Mouse (Mus musculus): ENCODE data around the gene Scaper.

The Scaper gene

DNA sequence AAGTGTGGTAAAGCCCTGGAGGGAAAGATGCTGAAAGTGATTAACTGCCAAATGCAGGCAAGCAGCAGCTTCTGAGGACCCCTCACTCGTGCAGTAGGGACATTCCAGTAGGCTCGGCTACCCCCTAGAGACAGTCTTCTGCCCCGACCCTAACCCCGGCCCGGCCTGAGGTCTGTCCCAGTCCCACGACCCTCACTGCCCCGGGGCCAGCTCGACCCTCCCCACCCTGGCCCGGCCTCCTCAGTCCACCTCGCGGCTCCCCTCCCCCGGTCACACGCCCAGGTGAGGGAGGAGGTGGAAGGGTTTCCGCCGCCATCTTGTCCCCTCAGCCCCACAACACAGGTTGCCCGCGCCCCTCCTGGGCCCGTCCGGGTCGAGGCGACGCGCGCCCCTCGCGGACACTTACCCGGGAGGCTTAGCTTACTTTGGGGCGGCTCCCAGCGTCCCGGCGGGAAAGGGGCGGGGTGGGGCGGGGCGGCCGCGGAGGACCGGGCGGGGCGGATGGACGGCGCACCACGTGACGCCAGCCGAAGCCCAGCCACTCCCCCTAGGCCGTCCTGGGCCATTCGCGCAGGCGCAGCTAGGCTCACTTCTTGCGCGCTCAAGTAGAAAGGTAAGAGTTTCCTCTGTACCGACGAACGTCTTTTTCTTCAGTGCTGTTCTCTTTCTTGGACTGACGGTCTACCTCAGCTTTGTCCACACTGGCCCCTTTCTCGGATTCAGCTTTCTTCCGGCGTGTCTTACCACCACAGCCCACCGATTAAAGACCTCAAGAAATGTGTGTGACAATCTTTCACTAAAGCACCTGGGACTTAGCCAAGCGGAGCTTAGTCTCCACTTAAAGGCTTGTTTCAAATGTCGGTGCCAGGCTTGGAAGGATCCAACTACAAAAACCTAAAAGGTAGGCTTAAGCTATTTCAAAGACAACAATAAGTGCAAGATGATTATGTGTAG, at the start of gene Scaper:
Gene Scaper (minus strand): TSS at position 456 of the 954 bp plus-strand sequence.
- peak; percentile 91 to 92 for DNase-seq (ENCODE audit: low spot score in 2 of 2)

DNA sequence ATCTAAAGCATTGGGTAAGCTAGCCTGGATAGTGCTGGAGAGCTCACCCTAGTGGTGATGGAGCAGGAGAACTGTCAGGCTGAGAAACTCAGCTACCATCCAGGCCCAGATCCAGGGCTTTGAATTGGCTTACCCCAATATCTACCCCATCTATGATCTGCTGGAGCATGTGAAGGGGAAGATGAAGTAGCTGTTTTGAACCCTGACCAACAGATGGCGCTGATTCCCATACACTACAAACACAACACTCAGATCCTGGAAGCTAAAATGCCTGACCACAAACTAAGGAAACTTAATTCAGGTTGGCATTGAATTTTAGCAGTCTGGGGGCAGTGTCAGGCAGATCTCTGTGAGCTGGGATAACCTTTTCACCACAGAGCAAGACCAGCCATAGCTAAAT, 8.9 kb upstream of the Scaper start:
- DNase-seq (ENCODE audit: low spot score in 2 of 2): peak; percentile 17 to 32

DNA sequence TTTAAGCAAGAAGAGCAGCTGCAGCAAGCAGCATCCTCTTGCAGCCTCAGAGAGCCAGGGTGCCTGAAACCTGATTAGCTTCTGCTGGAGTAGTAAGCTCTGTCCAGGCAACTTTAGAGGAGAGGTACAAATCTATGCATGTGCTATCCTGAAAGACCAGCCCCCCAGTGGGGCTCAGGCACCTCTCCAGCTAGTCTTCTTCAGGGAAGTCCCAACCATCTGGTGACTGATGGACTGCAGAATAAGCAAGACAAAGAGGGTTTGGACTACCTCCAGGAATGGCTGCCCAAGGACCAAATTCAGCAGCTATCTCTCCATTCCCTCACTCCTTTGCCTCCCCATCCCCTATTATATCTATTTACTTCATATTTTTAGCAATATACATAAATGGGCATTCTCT, 3.4 kb upstream of the Scaper start:
- no peak for DNase-seq (ENCODE audit: low spot score in 2 of 2)

DNA sequence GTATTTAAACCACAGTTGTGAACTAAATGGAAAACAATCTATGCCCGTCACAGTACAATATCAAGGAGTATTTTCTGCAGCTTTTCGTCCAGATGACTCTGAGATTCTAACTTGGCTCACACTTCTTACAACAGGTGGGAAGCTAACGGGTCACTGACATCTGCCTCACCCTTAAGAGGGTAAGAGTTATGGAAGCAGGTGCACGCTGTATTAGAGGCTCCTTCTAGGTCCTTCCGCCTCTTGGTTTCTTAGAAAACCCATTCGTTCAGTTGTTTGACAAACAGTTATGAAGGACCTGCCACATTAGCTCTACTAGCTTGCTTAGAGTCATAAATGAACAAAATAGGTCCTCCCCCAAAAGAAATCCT, 683 bp upstream of the Scaper start:
- DNase-seq (ENCODE audit: low spot score in 2 of 2): no peak

DNA sequence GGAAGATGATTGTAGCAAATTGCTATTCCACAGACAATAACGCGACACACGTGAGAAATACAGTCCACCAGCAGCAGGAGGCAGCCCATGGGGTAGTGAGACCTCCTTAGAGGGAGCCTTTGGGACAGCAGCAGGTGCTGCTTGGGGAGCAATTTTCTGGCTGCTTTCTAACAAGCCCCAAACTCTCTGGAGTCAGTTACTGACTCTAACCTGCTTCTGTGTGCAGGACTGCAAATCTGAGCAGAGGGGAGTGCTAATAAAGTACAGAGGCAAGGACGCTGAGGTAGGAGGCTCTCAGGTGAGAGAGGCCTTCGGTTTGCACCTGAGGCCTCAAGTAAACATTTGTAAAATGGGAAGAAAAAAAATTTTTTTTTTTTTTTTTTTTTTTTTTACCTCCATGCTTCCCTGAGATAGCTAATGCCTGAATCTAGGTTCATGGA, 675 bp downstream of the Scaper start:
- DNase-seq (ENCODE audit: low spot score in 2 of 2): no peak

DNA sequence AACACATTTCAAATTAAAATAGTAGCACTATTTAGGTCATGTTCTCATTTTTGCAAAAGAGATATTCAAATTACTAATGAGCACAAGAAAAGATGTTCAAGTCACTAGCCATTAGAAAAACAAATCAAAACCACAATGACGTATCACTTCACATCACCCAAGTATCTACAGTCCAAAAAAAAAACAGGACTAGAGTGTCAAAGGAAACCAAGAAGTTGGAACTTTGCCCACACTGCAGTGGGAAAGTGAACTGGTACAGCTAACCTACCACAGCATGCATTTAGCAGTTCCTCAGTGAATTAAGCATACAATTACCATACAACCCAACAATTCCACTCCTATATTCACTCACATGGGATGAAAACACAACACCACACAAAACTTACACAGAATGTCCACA, 5.4 kb downstream of the Scaper start:
- no peak for DNase-seq (ENCODE audit: low spot score in 2 of 2)

DNA sequence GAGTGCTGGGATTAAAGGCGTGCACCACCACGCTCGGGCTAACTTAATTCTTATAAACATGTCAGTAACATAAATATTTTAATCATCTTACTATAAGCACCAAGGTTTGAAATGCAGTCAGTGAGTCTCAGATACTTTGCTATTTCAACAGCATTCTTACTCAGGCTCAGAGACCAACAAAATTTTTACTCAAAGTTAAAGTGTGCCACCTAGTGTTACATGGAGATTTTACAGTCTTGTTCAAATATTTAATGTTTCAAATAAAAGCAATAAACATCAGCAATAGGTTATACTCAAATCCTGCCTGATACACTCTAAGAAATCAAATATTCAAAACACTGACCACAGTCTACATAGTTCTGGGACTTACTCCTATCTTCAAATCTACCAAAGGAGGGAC, 19.3 kb downstream of the Scaper start:
- no peak for DNase-seq (ENCODE audit: low spot score in 2 of 2)

DNA sequence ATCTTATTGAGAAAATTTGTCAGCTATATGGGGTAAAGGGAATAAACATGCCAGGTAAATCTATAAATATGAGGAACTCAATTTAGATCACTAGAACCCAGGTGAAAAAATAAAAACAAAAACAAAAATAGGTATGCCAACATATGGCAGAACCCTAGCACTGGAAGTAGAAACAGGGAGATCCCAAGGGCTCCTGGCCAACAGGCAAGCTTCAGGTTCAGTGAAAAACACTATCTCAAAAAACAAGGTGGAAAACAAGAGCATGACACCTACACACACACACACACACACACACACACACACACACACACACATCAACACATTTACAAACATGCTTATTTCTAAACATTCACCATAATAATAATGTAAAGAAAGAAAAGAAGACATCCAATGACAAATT, 21.2 kb downstream of the Scaper start:
- DNase-seq (ENCODE audit: low spot score in 2 of 2): no peak

DNA sequence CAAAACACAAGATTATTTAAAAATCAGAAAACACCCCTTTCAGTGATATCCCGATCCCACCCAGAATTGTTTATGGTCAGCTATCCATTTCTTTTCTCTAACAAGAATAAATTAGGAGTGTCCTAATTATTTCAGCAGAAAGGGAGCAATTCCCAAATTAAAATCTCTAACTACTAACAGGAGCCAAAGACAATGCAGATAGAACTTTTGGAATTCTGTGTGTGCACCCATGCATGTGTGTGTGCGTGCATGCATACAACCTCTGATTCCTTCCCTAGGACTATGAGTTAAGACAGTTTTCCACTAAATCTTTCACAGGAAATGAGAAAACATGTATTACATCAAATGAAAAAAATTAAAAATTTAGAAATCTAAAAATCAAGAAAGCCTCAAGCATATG, 26.4 kb downstream of the Scaper start:
- no peak for DNase-seq (ENCODE audit: low spot score in 2 of 2)

DNA sequence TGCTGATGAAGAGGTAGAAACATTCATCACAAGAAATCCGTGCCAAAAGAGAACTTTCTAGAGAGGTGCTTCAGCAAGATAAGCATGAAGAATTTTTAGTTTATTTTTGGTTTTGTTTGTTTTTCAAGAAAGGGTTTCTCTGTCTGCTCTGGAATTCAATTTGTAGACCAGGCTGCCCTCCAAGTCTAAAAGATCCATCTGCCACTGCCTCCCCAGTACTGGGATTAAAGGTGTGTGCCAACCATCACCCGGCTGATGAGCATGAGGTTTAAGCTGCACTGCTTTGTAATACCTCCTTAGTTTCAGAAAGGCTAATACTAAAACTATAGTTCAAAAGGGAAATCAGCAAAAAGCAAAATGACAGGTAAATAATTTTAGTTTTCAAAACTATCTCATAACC, 35.0 kb downstream of the Scaper start:
- no peak for DNase-seq (ENCODE audit: low spot score in 2 of 2)

DNA sequence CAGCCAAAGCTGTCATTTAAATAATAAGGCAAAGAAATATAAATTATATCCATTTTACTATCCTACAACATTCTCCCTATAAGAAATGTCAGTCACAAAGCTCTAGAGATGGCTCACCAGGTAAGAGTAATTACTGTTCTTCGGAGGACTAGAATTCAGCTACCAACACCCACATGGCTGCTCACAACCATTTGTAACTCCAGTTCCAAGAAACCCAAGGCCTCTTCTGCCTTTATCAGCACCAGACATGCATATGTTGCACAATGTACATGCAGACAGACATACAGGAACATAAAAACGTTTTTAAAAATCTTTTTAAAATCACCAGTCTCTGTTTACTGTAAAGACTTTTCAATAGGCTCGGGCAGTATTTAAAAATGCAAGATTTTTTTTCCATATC, 36.3 kb downstream of the Scaper start:
- no peak for DNase-seq (ENCODE audit: low spot score in 2 of 2)

DNA sequence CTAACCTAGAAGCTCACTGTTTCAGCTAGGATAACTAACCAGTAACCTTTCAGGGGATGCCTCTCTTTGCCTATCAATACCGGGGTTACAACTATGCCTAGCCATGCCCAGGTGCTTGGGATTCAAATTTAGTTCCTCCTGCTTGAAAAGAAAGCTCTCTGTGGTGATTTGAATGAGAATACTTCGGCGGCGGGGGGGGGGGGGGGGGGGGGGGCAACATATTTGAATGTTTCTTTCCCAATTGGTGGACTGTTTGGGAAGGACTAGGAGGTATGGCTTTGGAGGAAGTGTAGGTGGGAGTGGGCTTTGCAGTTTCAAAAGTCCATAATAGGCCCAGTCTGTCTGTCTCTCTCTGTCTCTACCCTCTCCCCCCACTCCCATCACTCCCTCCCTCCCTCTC, 37.4 kb downstream of the Scaper start:
- no peak for DNase-seq (ENCODE audit: low spot score in 2 of 2)

DNA sequence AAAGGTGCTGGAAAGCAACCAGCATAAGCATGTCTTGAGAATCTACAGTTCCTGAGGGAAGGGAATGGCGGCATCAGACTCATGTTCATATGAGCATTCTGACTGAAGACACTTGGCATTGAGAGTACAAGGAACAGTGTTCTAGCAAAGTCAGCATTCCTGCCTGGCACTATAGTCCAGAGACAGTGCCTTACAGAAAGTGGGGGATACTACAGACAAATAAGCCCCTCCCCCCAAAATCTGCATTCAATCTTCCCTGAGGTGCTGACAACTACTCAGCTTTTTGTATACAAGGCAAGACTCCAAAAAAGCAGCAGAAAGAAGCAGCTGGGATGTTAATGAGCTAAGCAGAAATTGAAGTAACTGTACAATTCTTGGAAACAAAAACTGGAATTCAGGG, 59.9 kb downstream of the Scaper start:
- no peak for DNase-seq (ENCODE audit: low spot score in 2 of 2)

DNA sequence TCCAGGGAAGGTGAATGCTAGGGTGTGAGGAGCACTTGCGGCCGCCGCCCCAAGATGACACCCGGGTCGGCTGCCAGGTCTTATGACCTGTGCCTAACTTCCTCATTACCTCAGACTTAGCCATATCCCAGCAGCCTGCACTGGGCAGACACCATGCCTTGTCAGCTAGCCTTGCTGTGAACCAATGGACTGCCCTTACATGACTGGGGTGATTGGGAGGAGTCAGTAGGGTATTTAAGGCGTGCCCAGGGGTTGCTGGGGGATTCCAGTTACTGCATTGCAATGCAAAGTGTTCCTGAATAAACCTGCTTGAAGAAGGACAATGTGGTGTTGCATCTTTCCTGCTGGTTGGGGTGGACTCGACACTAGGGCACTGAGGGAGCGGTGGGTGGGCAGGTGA, 148.5 kb downstream of the Scaper start:
- DNase-seq (ENCODE audit: low spot score in 2 of 2): no peak

DNA sequence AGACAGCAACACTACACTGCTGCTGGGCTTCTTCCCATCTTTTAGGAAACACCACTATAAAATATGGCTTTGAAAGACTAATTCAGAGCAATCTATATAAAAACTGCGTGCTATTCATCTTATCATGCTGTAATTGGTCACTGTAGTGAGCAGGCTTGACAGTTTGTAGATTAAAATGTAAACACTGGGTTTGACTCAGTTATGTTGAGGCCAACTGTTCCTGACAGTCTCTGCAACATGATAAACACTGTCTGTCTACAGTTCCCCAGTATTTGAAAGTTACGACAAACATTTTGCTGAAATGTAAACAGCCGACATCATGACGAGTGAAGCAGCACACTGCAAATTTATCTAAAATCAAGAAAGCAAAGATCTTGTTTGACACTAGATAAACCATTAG, 225.9 kb downstream of the Scaper start:
- DNase-seq (ENCODE audit: low spot score in 2 of 2): no peak

DNA sequence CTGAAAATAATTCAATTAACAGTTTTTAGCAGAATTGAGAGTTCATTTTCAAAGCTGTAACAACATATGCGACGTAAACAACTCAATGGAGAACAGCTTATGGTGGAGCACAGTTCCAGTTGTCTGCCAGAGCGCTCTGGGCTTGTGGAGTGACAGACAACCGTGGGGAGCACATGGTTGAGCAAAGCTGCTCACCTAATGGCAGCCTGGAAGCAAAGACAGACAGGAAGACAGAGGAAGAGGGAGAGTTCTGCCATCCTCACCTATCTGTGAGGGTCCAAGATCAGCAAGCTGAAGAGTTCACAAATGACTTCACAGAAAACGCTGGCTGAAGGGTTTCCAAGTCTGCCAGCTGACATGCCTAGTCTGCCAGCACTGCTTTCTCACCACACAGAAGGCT, 227.4 kb downstream of the Scaper start:
- DNase-seq (ENCODE audit: low spot score in 2 of 2): no peak

DNA sequence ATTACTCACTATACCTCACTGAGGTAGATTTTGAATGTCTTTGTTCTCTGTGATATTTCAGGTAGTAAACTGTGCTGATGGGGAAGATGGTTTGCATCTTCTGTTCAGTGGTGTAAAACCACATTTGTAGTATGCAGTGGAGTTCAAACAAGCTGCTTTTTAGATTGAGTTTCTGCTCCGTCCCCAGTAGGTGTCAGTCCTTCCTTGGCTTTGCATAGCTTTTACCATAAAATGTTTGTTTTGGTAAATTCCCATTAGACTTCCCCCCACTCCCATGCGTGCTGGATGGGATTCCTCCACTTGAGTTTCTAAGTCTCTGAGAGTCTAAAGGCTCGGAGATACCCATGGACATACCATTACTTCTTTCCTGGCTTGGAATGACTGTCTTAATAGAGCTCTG, 231.3 kb downstream of the Scaper start:
- DNase-seq (ENCODE audit: low spot score in 2 of 2): no peak

DNA sequence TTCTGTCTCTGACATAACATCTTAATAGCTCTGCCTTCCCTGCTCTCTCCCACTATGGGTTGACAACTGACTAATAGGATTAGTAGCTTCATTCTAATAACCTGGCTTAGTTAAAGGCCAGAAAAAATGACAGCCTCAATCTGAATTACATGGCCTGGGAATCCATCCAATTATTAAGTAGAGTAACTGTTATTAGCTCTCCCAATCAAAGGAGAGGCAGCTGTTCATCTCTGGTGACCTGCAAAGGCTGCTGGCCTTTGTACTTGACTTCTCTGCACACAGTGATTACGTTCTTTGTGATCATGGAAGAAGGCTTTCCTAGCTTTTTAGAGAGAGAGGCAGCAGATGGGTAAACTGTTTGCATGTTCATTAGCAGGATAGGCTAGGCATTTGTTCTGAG, 242.6 kb downstream of the Scaper start:
- no peak for DNase-seq (ENCODE audit: low spot score in 2 of 2)

DNA sequence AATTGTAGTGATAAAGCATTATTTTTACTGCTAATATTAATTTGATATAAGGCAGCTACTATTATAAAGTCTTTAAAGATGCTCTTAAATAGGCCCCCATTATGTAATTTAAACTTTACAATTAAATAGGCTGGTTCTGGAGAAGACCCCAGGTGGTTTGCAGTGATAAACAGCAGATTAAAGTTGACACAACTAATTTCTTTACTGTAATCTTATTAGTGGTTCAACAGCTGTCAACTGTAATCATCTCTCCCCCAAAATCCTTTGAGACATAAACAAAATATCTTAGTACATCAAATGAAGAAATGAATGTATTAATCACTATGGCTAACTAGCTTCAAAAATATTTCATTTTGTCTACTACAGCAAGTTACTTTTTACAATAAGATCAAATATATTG, 260.8 kb downstream of the Scaper start:
- DNase-seq (ENCODE audit: low spot score in 2 of 2): no peak

DNA sequence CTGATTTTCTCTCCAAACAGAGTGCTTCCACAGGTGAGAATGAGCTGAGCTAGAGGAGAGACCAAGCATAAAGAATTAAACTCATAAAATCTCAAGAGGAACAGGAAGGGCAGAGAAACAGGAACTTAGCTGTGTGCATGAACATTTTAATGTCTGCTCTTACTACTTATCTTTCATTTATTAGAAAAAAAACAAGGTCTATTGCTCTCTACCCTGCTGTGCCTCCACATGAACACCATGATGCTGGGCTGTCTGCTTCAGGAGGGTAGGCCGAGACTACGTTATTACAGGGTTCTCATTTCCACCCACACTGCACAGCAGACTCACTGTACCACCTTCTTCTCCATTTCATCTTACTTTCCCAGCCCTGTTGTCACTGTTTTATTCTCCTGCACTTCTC, 291.5 kb downstream of the Scaper start:
- DNase-seq (ENCODE audit: low spot score in 2 of 2): no peak

DNA sequence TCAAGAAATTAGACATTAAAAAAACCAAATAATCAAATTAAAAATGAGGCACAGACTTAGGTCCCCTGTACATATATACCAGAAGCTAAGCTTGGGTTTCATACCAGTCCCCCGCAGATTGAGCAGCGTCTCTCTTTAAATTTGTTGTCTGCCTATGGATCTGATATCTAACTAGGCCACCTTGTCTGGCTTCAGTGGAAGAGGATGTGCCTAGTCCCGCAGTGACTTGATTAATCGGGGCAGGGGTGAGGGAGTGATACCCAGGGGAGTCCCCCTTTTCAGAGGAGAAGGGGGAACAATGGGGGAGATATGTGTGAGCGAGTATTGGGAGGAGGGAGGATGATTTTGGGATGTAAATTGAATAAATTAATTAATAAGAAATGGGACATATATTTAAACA, 310.9 kb downstream of the Scaper start:
- DNase-seq (ENCODE audit: low spot score in 2 of 2): no peak

DNA sequence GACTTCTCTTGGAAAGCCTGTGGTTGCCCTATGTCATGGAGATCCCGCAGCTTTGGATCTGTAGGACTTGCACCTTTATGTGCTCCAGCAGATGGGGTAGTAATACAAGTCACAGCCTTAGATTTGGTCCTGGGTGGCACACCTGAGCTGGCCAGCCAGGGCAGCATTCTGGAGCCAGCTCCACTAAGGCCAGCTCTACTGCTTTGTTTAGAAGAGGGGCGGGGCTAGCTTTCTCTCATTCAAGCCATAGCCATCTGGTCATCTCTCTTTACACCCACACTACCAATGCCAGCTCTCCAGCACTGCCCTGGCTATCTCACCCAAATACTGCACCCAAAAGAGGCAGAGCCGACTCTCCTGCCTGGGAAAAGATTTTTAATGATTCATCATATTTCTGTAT, 323.2 kb downstream of the Scaper start:
- DNase-seq (ENCODE audit: low spot score in 2 of 2): no peak

DNA sequence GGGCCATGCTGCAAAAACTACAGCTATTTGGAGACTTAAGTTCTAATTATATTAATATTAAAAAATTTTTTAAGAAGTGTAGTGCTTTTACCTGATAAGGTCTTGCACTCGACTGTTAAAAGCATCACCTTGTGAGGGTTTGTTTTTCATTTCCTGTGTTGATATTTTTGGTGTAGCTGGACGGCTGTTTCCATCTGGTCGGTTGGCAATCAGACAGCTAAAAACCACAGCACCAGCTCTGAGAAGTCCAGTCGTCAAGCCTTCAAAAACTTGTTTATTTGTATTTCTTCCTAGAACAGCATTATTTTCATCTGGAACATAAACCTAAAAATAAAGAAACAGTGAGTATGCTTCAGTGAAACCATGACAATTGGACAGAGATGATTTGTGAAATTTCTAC, 328.2 kb downstream of the Scaper start:
- no peak for DNase-seq (ENCODE audit: low spot score in 2 of 2)

Measured in spleen, postnatal 36 days (tissue).